Mouse (Mus musculus) yolk sac, embryonic 10.5 days (tissue): ENCODE measurements around the gene Olfr924.
"Not testable (repeated sequence)": the region's sequence is repeated elsewhere in the genome, so short reads cannot be mapped to it uniquely, and the experiment has no call there.

Source experiments
- DNase-seq: peaks from one replicate; pipeline ENCODE4 v3.0.0-alpha.2; 2017; ENCODE audit warnings: low spot score

Gene Olfr924

DNA sequence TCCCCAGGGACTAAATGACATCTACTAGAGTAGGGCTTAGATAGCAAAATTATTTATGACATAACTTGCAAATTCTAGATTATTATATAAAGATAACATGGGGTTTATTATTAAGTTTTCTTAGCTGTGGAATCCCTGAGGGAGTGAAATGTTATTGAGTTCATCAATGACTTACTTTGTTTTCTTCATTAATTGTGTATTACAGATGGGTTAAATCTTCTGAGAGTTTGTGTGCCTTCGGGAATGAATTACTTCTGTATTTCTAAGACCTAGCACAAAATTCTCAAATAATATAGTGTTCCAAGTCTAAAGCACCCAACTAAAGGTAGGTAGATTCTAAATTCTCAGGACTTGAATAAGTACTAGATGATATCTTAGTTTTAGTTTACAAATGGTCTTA lies at the start of gene Olfr924:
Gene Olfr924, plus strand, starts transcription at position 301 of the 400 bp plus-strand sequence.
- DNase-seq = no peak

GRCm38 (mm10) chr9:38805696-38806095 lies 38.6 kb upstream of the Olfr924 start:
- DNase-seq = no peak

DNA sequence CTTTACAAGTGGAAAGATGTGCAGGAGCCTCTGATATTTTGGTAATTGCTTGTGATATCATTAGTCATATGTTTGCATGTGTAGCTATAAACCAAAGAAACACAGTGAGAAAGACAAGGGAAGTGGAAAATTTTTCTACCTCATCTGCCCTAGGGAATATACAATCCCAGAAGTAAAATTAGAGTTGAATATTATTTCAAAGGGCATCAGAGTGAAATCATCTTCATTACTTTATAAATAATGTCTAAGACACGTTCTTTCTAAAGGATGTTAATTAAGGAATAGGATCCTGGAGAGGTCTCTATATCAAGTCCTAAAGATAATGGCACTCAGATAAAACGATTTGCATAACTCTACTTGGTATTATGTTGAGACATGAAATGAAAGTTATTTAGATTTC lies 29.9 kb upstream of the Olfr924 start, which contains the start of gene Olfr922:
Gene Olfr922, plus strand, starts transcription at position 301 of the 400 bp plus-strand sequence.
- DNase-seq = no peak

GRCm38 (mm10) chr9:38815458-38815986 lies 28.7 kb upstream of the Olfr924 start:
- DNase-seq = no peak

- no peak for DNase-seq
Measured at GRCm38 (mm10) chr9:38826245-38826644, 18.0 kb upstream of the Olfr924 start, which contains the start of gene Olfr923. Gene Olfr923, plus strand, starts transcription at chr9:38826545.

DNA sequence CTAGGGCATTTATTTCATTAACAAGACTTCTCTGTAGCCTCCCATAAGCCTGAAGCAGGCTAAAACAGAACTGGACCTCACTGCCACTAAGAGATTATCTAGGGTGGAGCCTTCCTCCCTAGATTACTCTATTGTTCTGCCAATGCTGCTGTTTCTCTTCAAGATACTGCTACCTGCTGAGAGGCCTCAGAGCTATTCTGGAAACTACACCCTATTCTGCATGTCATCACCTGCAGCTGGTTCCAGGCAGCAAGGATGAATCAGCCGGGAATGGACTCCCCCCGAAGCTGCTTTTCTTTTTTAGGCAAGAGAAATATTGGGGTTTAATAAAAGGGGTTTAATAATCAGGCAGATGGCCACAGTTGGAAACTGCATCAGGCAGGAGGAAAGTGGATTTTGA lies 11.2 kb upstream of the Olfr924 start:
- DNase-seq = no peak

DNA sequence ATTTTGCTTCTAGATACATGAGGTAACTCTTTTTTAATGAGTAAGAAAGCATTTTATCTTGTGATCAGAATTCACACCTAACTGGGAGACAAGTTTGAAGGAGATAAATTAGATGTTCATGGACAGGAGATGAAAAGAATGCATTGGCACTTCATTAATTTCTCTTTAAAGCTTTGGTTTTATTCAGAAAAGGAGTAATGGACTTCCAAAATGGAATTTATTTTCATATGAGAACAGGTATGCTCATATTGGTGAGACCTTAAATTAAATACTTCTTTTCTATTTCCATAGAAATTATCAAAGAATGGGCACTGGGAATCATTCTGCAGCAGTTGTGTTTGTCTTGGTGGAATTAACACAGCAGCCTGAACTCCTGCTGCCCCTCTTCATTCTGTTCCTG lies 10.5 kb downstream of the Olfr924 start, which contains the start of gene Olfr26:
Gene Olfr26, plus strand, starts transcription at position 301 of the 400 bp plus-strand sequence.
- DNase-seq = no peak

- DNase-seq = not testable (repeated sequence)
Measured at GRCm38 (mm10) chr9:38874880-38875279, 30.6 kb downstream of the Olfr924 start.

- DNase-seq = no peak
Measured at GRCm38 (mm10) chr9:38876826-38877225, 32.6 kb downstream of the Olfr924 start, which contains the start of gene Olfr926. Gene Olfr926, plus strand, starts transcription at chr9:38877126.
